Mouse (Mus musculus) right cerebral cortex, adult 2 months (tissue): ENCODE results near the gene Obox2.
"Not testable (repeated sequence)": the region's sequence is repeated elsewhere in the genome, so short reads cannot be mapped to it uniquely, and the experiment has no call there.

Source experiments
- DNase-seq, 2 experiments: peaks; one replicate each; pipeline ENCODE4 v3.0.0; 2021 to 2022; ENCODE audit warnings: low spot score in 2 of 2

Gene Obox2

DNA sequence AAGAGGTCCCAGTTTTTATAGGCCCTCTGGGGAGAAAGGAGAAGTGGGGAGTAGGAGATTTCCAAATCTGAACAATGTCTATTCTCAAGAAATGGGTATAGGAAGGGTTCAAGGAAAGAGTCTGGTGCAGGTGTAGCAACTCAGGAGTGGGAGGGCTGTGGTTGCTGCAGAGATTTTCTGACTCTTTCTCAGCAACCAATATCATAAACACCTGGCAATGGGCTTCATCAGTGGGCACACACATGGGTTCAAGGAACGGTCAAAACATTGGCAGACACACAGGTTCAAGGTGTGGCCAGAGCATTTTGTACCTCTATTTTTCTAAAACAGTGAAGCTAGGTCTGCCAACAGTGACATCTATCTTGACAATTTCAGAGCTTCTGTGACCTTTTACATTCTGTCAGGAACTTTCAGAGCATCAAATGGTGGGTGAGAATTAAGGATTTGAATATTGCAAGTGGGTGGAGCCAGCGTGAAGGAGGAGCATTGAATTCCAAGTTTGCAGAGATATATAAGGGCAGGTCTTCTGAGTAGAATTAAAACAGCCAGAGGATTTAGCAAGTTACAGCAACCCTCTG is at the start of gene Obox2, which contains the start of gene Obox1:
Gene Obox2, plus strand, starts transcription at position 301 of the 578 bp plus-strand sequence.
Gene Obox1, plus strand, starts transcription at position 528 of the 578 bp plus-strand sequence.
- DNase-seq = not testable (repeated sequence)

DNA sequence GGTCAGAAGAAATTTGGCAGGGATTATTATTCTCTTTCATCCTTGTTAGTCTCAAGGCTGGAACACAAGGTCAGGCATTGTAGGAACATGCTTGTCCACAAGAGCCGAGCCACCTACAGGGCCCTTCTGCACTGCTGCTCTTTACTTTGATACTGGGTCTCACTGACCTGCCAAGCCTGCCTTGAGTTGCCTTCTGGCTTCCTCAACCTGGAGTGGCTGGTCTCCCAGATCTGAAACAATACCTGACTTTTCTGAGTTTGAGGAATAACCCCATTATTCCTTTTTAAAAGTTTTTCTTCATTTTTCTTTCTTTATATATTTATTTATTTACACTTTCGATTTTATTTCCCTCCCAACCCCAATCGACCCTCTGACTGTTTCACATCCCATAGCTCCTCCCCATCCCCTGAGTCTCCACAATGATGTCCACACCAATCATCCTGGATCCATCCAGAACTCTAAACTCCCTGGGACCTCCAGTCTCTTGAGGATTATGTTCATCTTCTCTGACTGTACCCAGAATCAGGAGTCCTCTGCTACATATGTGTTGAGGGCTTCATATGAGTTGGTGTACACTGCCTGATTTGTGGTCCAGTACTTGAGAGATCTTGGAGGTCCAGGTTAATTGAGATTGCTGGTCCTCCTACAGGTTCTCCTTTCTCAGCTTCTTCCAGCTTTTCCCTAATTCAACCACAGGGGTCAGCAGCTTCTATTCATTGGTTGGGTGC is 10.8 kb downstream of the Obox2 start:
- not testable (repeated sequence) for DNase-seq

DNA sequence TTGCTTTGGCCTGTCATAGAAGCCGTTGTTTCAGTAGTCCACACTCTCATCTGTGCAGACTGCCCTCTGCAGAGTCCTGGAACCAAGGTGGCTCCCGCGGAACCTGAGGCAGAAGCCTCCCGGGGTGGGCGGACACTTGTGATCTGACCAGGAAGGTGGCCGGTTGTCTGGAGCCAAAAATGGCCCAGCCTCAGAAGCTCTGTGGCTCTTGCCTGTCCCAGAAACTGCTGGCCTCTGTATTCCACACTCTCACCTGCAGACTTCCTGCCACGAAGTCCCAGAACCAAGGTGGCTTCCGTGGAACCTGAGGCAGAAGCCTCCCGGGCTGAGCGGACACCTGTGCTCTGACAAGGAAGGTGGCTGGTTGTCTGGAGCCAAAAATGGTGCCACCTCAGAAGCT is 18.3 kb downstream of the Obox2 start:
- not testable (repeated sequence) for DNase-seq

DNA sequence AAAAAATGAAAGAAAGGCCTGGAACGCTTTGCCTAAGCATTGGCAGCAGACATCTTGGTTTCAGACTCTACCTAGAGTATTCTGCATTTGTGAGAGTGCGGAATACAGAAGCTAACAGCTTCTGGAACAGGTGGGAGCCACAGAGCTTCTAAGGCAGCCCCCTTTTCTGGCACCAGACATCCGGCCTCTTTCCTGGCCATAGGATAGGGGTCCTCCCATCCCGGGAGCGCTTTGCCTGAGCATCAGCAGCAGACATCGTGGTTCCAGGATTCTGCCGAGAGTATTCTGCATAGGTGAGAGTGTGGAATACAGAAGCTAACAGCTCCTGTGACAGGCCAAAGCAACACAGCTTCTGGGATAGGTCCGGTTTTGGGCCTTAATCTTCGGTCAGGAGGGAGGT is 29.5 kb downstream of the Obox2 start:
- not testable (repeated sequence) for DNase-seq

DNA sequence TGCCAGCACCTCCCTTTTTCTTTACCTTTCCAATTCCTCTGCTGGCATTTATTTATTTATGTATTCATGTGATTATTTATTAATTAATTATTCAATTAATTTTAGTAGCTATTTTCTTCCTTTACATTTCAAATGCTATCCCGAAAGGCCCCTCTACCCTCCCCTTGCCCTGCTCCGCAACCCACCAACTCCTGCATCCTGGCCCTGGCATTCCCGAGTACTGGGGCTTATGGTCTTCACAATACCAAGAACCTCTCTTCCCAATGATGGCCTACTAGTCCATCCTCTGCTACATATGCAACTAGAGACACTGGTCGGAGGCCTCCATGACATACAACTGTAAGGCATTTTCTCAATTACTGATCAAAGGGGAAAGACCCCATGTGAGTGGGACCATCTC is 37.0 kb downstream of the Obox2 start:
- DNase-seq = not testable (repeated sequence)
